Mouse (Mus musculus) urinary bladder, postnatal 36 days (tissue): ENCODE measurements around the gene Tmcc1.
"Not testable (repeated sequence)": the region's sequence is repeated elsewhere in the genome, so short reads cannot be mapped to it uniquely, and the experiment has no call there.

ENCODE experiments used
- DNase-seq, 2 experiments: peaks; one replicate each; pipeline ENCODE4 v3.0.0; 2022; ENCODE audit warnings: low spot score in 2 of 2, mixed read lengths in 1 of 2

Gene Tmcc1

DNA sequence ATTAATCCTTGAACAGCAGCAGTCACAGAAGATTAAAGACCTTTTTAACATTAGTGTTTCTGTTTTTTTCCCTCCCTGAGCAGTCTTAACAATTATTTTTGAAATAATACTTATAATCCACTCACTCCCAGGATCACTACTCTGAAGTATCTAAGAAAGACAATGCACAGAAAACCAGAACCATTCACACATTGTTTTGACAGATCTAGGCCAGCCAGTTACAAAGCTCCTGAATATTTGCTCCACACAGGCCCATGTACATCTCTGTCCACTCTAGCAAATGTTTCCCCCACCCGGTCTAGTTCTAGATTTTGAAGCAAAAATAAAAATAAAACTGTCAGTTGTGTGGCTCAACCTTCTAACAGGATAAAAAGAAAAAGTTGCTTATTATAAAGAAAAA, 45.9 kb downstream of the Tmcc1 start:
- DNase-seq = no peak

DNA sequence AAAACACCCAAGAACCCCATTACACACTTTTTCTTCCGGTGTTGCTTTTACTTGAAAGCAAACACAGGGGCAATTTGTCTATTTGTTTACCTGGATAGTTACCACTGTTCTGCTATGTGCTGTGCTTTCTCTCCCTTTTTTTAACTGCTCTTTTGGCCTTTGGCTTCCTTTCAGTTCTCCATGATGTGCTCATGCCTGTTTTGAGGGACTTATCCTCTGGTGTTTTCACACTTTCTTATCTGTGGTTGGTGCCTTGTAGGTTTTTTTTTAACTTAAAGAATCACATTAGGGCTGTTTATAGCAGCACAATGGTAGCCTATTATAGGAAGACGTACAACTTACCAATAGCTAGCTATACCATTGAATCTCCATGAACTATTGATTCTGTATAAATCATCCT, 51.6 kb downstream of the Tmcc1 start:
- DNase-seq = no peak

DNA sequence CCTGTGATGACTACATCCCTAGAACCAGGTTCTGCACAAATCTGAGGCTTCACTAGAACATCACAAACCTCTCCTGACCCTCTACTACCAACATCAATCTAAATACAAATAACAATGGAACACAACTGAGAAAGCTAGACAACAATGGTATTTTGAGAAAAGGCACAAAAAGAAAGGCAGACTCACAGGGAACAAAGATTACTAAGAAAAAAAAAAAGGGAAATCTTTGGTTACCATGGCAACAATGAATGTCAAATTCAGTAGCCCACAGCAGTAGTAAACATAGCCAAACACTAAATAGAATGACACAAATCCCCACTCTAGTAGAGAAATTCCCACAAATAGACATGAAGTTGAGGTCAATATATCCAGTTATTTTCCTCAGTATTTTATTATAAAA, 52.5 kb downstream of the Tmcc1 start:
- no peak for DNase-seq

DNA sequence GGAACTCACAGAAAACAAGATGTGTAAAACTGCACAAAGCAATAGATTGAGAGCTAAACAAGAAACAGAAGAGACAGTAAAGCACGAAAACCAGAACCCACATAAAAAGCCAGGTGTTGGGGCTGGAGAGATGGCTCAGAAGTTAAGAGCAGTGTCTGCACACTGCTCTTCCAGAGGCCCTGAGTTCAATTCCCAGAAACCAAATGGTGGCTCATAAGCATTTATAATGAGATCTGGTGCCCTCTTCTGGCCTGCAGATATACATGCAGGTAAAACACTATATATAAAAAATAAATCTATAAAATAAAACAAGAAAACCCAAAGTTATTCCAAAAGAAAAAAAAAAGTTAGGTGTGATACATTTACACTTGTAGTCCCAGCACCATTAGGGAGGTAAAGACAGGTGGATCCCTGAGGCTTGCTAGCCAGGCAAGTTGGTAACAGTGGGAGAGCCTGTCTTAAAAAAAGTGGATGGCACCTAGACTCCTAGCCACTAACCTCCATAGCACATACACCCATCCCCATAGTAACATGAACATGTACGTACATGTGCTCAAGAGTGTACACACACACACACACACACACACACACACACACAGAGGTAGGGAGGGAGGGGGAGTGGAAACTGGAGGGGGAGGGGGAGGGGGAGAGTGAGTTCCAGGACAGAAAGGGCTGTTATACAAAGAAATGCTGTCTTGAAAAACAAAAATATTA, 54.0 kb downstream of the Tmcc1 start:
- no peak for DNase-seq

DNA sequence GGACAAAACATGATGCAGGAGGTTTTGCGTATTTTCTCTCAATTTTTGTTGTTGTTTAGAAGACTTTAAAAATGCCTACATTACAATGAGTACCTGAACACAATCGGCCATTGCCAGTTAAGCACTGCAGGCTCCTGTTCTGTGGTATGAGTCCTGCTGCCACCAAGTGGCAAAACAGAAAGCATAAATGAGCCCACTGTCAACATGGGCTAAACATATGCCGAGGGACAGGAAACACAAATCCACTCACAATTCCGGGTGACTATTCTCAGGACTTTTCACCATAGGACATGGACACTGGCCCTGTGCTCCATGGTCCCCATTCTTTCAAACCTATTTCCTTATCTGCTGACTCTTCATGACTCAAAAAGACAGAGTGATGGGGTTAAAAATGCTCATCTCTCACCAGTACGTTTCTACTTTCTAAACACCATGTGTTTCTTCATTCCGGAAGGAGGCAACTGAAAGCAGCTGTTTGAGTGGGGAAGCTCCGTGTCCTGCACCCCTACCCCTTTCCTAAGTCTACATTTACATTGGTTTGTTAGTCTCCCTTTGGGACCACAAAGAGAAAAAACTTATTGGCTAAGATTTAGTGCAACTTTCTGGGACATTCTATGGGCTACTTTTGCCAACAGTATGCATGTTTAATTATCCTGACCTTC, 57.2 kb downstream of the Tmcc1 start:
- DNase-seq = no peak

DNA sequence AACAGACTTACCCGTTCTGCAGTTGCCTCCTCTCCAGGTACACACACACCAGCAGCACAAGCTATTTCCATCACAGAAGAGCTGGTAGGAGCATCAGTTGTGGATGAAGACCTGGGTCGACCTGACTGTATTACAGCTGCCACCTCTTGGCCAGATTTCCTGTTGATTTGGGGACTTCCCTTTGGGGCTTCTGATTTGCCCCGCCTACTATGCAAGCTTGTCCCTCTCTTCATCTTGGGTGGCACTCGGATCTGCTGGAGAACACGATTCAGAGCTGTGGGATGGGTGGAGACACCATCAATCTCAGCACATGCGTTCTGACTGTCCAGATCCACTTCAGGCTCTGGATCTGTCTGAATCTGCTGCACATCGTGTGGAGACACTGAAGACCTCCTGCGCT, 59.5 kb downstream of the Tmcc1 start:
- peak in 1 of 2 experiments; percentile 4 for DNase-seq

DNA sequence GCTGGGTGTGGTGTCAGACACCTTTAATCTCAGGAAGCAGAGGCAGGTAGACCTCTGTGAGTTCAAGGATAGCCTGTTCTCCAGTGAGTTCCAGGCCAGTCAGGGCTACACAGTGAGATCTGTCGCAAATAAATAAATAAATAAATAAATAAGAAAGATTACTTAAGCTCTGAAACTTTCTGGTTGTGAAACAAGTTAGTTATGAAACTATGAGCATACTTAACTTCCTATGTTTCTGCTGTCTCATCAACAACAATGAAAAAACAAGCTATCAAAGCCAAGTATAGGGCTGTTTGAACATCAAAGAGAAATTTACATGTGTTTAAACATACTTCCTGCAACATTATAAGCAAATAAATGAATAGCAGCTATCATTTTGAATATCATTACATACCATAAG, 61.5 kb downstream of the Tmcc1 start:
- no peak for DNase-seq

DNA sequence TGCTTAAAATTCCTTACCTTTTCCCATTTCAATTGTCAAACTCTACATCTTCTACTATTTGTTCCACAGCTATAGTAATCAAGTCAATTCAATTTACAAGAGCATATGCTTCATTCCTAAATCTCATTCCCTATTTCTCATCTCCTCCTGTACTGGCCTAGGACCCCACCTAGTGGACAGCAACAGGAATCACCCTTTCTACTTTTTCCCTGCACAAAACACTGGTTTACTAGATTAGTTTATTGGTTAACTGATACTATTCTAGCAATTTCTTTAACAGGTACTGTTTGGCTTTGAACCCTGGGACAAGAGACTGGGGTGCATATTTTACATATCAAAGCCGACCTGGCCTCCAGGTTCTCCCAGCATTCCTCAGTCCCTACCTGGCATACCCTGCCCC, 64.6 kb downstream of the Tmcc1 start:
- no peak for DNase-seq

DNA sequence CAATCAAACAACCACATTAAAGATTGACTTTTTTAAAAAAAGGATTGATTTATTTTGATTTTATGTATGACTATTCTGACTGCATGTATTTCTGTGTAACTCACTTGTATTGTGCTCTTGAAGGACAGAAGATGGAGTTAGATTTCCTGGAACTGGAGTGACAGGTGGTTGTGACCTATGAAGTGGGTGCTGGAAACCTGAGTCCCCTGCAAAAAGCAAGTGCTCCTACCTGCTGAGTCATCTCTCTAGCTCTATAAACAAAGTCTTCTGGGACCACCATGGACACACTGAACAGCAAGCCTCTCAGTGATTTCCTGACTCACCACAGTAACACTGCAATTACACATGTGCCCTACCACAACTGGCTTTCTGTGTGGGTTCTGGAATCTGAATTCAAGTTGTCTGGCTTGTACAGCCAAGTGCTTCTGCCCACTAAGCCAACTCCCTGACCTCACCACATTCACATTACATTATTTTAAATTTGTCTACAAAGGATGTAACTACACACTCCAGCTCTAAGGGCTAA, 65.3 kb downstream of the Tmcc1 start:
- no peak for DNase-seq

DNA sequence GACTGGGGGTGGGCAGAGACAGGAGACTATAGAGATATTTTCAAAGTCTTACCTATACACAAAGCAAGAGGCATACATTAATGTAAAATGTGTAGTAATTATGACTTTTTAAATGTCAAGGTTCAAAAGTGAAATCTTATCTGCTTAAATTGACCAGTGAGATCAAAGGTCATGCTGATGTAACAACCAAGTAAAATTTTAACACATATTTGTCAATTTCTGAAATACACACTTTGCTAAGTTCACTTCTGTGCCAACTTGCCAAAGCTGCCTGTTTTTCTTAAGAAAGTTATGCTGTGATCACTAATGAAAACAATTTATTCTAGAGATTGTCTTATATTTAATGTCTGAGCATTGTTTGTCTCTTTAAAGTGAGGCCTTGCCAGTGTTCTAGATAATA, 66.7 kb downstream of the Tmcc1 start:
- no peak for DNase-seq

DNA sequence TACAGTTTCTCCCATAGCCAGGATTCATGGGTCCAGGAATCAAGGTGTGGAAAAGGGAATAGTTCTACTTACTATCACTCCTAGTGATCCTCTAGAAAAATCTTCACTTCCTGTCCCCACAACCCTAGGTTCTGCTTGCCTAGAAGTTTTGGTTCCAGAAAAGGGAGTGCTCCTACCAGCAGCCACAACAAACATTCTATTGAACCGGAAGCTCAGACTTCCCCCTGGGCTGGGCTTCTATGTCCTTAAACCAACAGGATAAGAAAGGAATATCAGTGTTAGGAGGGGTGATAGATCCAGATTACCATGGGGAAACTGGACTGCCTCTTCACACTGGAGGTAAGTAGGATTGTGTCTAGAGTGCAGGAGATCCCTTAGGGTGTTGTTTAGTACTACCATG, 70.4 kb downstream of the Tmcc1 start:
- DNase-seq = no peak

DNA sequence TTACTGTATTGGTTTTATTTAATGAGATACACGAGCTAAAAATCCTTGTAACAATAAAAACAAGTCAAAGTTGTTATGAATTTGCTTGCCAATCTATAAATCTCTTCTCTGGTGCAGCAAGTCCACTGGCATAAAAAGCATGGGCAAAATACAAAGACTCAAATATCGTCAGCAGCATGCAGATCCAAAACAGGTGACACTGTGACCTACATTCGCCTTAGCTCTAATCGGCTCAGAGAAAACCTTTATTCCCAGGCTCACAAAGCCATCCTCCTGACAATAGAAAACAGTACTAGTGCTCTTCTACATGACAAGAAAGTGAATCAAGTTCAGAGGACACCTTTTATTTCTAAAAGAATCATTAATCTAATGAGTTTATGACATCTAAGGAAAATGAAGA, 73.6 kb downstream of the Tmcc1 start:
- no peak for DNase-seq

DNA sequence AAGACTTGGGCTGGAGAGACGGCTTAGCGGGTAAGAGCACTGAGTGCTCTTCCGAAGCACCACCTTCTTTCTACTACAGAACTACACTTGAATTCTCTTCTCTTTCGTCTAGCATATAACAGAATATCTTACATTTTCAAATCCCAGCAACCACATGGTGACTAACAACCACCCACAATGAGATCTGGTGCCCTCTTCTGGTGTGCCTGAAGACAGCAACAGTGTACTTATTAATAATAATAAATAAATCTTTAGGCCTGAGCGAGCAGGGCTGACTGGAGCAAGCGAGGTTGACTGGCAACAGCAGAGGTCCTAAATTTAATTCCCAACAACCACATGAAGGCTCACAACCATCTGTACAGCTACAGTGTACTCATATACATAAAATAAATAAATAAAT, 76.7 kb downstream of the Tmcc1 start:
- DNase-seq = not testable (repeated sequence)

DNA sequence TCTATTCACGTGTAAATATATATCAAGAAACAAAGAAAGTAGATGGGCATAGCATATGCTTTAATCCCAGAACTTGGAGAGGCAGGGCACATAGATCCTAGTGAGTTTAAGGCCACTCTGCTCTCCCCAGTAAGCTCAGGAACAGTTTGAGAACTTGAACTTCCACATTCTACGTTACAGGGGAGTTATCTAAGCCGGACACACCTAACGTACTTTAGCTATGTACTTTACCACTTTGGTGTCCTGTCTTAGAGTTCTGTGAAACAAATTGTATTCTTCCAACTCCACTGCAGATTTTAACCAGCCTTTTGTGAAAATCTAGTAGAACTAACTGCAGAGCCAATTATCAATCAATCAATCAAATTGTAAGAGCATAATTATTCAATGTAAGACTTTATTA, 82.7 kb downstream of the Tmcc1 start:
- DNase-seq = no peak

DNA sequence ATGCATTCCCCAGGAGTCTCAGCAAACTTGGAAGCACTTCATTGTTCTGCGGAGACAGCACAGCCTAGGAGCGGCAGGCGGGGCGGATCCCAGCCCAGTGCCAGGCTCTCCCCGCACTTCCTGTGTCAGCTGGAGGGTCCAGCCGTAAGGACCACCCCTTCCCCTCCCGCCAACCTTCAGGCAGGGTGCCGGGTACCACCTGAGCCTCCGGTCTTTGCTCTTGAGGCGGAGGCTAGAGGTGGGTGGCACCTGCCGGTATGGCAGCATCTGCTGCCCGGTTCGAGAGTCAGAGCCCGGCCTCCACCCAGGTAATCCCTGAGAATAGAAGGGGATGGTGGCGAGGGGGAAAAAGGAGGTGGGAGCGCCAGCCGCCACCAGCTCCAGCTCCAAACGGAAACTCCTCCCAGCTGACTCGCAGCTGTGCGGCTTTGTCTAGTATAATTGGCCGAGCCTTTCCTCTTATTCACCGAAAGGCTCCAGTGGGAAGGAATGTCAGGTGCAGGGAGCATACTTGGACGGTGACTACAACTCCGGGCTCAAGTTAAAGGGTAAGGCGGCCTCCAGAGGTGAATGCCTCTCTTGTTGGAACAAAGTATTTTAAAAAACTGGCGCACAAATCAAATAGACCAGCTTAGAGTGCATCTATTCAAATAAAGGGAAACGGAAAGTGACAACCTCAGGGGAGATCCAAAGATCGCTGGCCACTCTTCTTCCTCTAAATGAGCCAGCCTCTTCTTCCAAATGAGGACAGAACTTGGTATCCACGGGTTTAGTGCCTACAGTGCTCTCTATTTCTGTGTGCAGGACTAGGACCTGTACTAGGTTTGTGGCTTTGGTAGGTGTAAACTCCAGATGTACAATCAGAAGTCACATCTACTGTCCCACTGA, 85.6 kb downstream of the Tmcc1 start:
- peak; percentile 12 to 38 for DNase-seq

DNA sequence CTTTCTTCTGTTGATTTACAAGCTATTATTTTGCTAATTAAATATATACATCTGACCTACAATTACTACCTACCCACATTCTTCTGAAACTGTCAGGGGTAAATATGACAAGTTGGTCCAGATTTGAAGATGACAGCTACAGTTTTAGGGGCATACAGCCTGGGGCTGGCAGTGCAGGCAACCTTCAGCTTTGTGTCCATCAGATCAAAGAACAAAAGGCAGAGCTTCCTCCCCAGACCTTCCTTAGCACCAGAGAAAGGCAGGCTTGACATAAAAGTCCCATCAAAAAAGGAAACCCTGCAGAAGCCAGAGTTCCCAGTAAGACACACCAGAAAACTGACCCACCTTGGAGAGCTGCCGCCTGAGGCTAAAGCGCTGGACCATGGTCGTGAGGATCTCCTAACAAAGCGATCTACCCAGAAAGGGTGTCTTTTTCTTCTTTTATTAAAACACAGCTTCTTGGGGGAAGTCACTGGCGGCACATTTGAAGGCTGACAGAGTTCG, 86.3 kb downstream of the Tmcc1 start:
- no peak for DNase-seq

DNA sequence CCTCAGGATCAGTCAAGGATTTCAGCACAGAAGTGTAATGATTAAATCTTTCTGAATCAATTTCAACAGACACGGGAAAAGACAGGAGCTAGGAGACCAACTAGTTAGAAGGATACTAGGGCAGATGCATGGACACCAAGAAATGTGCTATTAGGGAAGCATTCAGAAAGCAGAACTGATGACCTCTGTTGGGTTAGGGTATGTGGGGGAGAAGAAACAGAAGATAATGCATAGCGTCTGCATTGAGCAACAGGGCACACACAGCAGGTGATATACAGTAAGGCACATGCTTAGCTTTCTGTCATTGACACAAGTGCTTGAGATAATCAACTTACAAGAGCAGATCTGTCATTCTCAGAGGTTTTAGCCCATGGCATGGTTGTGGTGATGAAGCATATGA, 95.7 kb downstream of the Tmcc1 start:
- no peak for DNase-seq

DNA sequence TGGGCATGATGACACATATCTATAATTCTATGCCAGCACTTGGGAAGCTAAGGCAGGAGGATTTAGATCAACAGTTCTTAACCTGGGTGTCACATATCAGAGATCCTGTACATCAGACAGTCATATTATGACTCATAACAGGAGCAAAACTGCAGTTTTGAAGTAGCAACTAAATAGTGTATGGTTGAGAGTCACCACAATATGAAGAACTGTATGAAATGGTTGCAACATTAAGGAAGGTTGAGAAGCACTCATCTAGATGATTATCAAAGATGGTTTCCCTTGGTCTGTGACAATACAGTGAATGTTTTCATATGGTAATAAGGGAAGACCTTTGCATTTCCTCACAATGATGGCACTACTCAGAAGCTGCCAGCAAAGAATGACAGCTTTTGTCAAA, 103.9 kb downstream of the Tmcc1 start:
- DNase-seq = no peak

DNA sequence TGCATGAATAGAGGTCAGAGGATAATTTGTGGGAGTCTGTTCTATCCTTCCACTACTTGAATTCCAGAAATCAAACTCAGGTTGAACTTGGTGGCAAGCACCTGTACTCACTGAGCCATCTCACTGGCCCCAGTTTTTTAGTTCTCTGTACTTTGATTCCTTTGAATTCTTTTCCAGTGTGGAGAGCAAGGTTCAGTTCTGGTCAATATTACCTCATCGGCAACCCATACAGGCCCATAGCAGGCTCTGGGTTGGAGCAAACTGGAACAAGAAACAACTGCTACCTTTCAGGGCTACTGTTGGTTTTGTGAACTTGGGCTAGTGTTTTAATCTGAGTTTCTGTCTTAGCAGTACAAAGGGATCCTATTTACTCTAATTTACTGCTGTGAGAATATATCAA, 107.2 kb downstream of the Tmcc1 start:
- no peak for DNase-seq

DNA sequence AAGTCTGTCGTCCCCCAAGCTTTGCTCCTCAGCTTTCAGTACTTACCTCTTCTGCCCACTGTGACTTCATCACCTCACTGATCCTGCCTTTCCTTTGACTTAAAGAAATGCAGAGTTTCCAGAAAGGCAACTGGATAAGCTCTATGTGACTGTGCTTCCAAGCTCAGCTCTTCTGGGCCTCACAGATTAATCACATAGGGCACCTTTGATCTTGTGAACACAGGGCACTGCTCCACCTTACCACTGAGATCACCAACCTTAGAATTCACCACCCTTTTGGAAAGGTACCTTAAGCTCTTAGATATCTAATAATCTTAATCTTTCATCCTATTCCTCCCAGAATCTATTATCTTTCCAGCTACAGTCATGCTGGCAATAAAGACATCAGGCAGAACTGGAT, 111.0 kb downstream of the Tmcc1 start:
- DNase-seq = no peak

DNA sequence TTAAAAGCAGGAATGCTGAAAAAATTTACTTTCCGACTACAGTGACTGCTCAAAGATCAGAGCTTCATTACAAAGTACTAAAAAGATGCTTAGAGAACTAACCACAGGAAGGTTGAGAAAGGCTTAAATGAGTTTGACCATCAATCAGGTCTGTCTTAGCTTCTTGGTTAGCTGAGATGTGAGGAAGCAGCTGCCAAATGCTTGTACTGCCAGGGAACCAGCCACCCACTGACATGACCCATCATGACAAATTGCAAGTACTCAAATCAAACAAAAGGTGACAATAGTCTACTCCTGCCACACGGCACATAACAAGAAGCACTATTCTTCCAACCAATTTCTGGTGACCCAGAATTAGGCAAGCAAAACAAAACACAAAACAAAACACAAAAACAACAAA, 111.9 kb downstream of the Tmcc1 start:
- DNase-seq = no peak

DNA sequence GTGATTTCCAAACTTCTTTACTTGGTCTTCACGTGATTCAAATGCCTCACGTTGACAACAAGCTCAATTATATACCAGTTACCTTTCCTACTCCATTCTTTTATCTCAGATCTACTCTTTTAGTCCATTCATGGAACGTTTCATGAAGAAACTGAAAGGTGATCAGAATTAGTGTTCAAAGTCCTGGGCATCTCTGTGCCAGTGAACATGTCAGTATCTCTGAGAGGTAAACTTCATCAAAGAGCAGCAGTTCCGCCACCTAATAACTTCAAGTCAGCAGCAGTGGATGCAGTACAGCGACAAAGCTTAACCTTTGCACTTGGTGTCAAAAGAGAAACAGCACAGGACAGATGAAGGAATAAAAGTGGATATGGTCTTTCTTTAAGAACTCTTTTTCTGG, 112.5 kb downstream of the Tmcc1 start:
- no peak for DNase-seq
